Mouse (Mus musculus) colon, adult 2 months (tissue): ENCODE data around the gene Cdsn. TPM values are rescaled to one million over a fixed set of nuclear protein-coding genes. Genes with fewer than 3 reads are reported as not detected.

Experiments used
- polyA plus RNA-seq: library from polyadenylated mRNA; depleted of rRNA; stranded (reverse); fragments of >200 nt; gene quantifications from 2 replicates; pipeline ENCODE4 v1.2.3, GENCODE M21; 2012; rRNA removed

Cdsn gene
- 1.9 and 2.1 TPM in 2 replicates for polyA plus RNA-seq

DNA sequence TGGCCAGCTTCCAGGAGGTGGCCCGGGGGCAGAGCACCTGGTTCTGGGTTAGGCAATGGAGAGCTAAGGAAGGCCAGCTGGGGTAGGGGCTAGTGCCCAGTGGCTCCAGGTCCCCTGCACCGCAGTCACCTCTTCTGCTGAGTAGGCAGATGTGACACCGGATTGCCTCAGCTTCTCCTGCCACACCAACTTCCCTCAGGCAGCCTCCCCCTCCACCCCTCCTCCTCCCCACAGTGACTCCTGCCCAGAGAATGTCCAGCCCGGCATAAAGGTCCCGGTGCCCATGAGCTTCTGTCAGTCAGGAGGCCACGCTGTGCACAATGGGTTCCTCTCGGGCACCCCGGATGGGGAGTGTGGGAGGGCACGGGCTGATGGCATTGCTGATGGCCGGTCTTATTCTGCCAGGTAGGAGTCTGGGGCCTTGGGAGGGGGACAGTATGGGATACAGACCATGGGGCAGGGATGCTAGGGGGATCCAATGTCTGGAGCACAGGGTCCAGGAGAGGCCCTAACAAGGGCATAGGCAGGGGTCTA, at the start of gene Cdsn:
Gene Cdsn (plus strand): TSS at position 248 of the 534 bp plus-strand sequence.

GRCm38 (mm10) chr17:35505776-35506175, 46.2 kb upstream of the Cdsn start, which contains the start of gene Pou5f1:
TSS of gene Pou5f1 (plus strand) at chr17:35506018.

GRCm38 (mm10) chr17:35516652-35517500, 35.1 kb upstream of the Cdsn start, which contains the start of the genes Tcf19 and Cchcr1:
TSS of gene Tcf19 (minus strand) at chr17:35516824.
TSS of gene Cchcr1 (plus strand) at chr17:35517100.

DNA sequence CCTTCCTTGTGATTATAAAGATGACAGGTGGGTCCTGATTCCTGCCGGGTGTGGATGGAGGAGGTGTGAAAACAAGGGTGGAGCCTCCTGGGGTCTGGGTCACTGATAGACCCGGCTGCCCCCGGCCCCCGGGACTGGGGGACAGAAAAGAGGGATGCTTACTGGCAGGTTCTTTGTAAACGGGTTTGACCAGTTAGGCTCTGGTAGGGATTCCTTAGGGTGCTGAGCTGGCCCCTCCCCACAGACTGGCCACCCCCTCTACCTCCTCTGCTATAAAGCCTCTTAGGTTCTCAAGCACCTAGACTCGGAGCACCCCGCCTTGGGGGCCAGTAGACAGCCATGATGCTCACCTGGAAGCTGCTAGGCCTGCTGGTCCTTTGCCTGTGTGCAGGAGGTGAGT, 19.0 kb upstream of the Cdsn start, which contains the start of gene Psors1c2:
Gene Psors1c2 (plus strand): TSS at position 301 of the 400 bp plus-strand sequence.

GRCm38 (mm10) chr17:35567150-35567549, 15.2 kb downstream of the Cdsn start, which contains the start of gene 2300002M23Rik:
TSS of gene 2300002M23Rik (plus strand) at chr17:35567450.

DNA sequence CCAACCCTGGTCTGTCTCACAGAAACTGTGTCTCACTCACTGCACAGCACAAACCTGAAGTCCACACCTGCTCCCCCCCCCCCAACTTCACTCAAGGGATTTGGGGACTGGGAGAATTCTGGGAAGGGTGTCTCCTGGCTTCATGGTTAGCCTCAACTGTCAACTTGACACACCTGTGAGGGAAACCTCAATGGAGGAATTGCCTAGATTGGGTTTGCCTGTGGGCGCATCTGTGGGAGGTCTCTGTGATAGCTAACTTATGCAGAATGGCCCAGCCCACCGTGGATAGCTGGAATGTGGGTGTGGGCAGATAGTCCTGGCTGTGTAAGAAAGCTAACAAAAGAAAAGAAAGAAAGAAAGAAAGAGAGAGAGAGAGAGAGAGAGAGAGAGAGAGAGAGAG, 49.3 kb downstream of the Cdsn start, which contains the start of gene Sfta2:
Gene Sfta2 (plus strand): TSS at position 301 of the 400 bp plus-strand sequence.

Other genes starting within 250 kb of the Cdsn start
- gene H2-Q1, start 231.7 kb upstream of the Cdsn start, polyA plus RNA-seq, result 5.1 and 9.8 TPM in 2 replicates
- 95.5 and 141 TPM in 2 replicates for gene H2-Q2, start 209.9 kb upstream of the Cdsn start, polyA plus RNA-seq
- 71.8 and 75.3 TPM in 2 replicates for gene H2-Q4, start 172.5 kb upstream of the Cdsn start, polyA plus RNA-seq
- 18.5 and 18.8 TPM in 2 replicates for gene H2-Q6, start 127.3 kb upstream of the Cdsn start, polyA plus RNA-seq
- gene H2-Q7, start 113.0 kb upstream of the Cdsn start, polyA plus RNA-seq, result 50.6 and 57.2 TPM in 2 replicates
- 8.0 and 8.1 TPM in 2 replicates for gene H2-Q10, start 82.0 kb upstream of the Cdsn start, polyA plus RNA-seq
- gene Pou5f1, start 46.1 kb upstream of the Cdsn start, polyA plus RNA-seq, result not detected in 2 replicates
- 16.9 and 18.7 TPM in 2 replicates for gene Tcf19, start 35.3 kb upstream of the Cdsn start, polyA plus RNA-seq
- 12.2 and 13.5 TPM in 2 replicates for gene Cchcr1, start 35.0 kb upstream of the Cdsn start, polyA plus RNA-seq
- gene Psors1c2, start 18.9 kb upstream of the Cdsn start, polyA plus RNA-seq, result 0.14 and 0.29 TPM in 2 replicates
- gene 2300002M23Rik, start 15.3 kb downstream of the Cdsn start, polyA plus RNA-seq, result not detected in 2 replicates
- gene Sfta2, start 49.4 kb downstream of the Cdsn start, polyA plus RNA-seq, result not detected in 2 replicates
- not detected in 2 replicates for gene Gm9573, start 74.5 kb downstream of the Cdsn start, polyA plus RNA-seq
- gene Mucl3, start 91.6 kb downstream of the Cdsn start, polyA plus RNA-seq, result not detected in 2 replicates
- 43.1 and 46.7 TPM in 2 replicates for gene Vars2, start 115.5 kb downstream of the Cdsn start, polyA plus RNA-seq
- gene Gtf2h4, start 121.6 kb downstream of the Cdsn start, polyA plus RNA-seq, result 25.7 and 30.4 TPM in 2 replicates
- 106 and 136 TPM in 2 replicates for gene Ddr1, start 152.5 kb downstream of the Cdsn start, polyA plus RNA-seq